Mouse (Mus musculus) embryonic fibroblast, embryonic 13.5 days (primary cell): ENCODE measurements at regions not wholly inside any gene's neighbourhood (a gene's known extent, or its start where the extent isn't known, plus 50 kb on each side); places are given as distances from the start of the nearest gene placed in this dataset.

Experiments
- CTCF ChIP-seq: IDR thresholded peaks from 2 replicates; pipeline ENCODE4 v1.5.1; 2011; ENCODE audit warnings: mild to moderate bottlenecking, control low read depth, low read length, moderate library complexity, borderline replicate concordance; ENCODE audit not compliant: insufficient read depth
- POLR2A ChIP-seq: IDR thresholded peaks from 2 replicates; pipeline ENCODE4 v1.6.1; 2011; ENCODE audit warnings: low read depth, mild to moderate bottlenecking, control low read depth, low read length, moderate library complexity

DNA sequence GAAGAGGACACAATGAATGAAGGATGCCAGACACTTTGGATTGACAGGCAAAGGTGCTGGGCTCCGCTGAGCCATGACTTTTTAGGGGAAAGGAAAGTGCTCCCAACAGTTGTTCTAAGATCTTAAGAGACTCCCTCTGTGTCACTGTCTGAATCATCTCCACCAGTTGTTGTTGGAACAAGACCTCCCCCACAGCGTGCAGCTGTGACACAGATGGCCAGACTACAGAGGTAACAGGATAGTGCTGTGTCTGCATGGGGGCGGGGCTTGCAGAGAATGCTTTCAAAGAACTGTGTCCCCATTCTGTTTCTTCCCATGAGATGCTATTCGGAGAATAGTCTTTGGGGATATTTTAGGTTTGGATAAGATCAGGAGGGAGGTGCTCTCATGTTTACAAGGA lies 61.7 kb upstream of the Dpyd start:
- no peak for TF ChIP-seq CTCF
- no peak for TF ChIP-seq POLR2A
